Mouse (Mus musculus): ENCODE results near the gene Tmbim1. TPM values are rescaled to one million over a fixed set of nuclear protein-coding genes. Genes with fewer than 3 reads are reported as not detected.
"Not testable (repeated sequence)": the region's sequence is repeated elsewhere in the genome, so short reads cannot be mapped to it uniquely, and the experiment has no call there.

Gene Tmbim1
- total RNA-seq, 2 experiments from 2014 or later = 23.0 to 28.8 TPM

GRCm38 (mm10) chr1:74298157-74298750, 7.2 kb downstream of the Tmbim1 start:
- intact Hi-C loops (cut with DNase I) = no loop called here
- no peak for DNase-seq

GRCm38 (mm10) chr1:74297269-74297668, 8.2 kb downstream of the Tmbim1 start:
- peak in 1 of 2 experiments; percentile 44 for DNase-seq
- intact Hi-C loops (cut with DNase I) = no loop called here

GRCm38 (mm10) chr1:74296477-74296876, 8.9 kb downstream of the Tmbim1 start:
- intact Hi-C loops (cut with DNase I) = no loop called here

GRCm38 (mm10) chr1:74295456-74296171, 9.8 kb downstream of the Tmbim1 start:
- DNase-seq = peak; percentile 93 to 94
- intact Hi-C loops (cut with DNase I) = no loop called here

More at GRCm38 (mm10) chr1:74296477-74296876, 8.9 kb downstream of the Tmbim1 start:
- DNase-seq = no peak

- intact Hi-C loops (cut with DNase I) = no loop called here
- no peak for DNase-seq
Observed at GRCm38 (mm10) chr1:74294733-74295455, 10.5 kb downstream of the Tmbim1 start.

GRCm38 (mm10) chr1:74294090-74294643, 11.3 kb downstream of the Tmbim1 start:
- intact Hi-C loops (cut with DNase I) = no loop called here
- DNase-seq = no peak

GRCm38 (mm10) chr1:74293306-74293960, 12.0 kb downstream of the Tmbim1 start:
- no peak for DNase-seq

GRCm38 (mm10) chr1:74292331-74293020, 12.9 kb downstream of the Tmbim1 start:
- intact Hi-C loops (cut with DNase I) = no loop called here
- DNase-seq = no peak

More at GRCm38 (mm10) chr1:74293306-74293960, 12.0 kb downstream of the Tmbim1 start:
- intact Hi-C loops (cut with DNase I) = no loop called here

- no peak for DNase-seq
- intact Hi-C loops (cut with DNase I) = no loop called here
Observed at GRCm38 (mm10) chr1:74290141-74290540, 15.3 kb downstream of the Tmbim1 start.

GRCm38 (mm10) chr1:74289740-74290139, 15.7 kb downstream of the Tmbim1 start:
- intact Hi-C loops (cut with DNase I) = loop anchor here (10.0 kb wide), 1 partner anchor 165 kb away; no protein-coding TSS in a partner anchor
- DNase-seq = no peak

GRCm38 (mm10) chr1:74289248-74289647, 16.2 kb downstream of the Tmbim1 start:
- intact Hi-C loops (cut with DNase I) = loop anchor here (10.0 kb wide), 1 partner anchor 166 kb away; no protein-coding TSS in a partner anchor
- no peak for DNase-seq

- intact Hi-C loops (cut with DNase I) = loop anchor here (10.0 kb wide), 1 partner anchor 166 kb away; no protein-coding TSS in a partner anchor
Observed at GRCm38 (mm10) chr1:74288327-74288726, 17.1 kb downstream of the Tmbim1 start.

GRCm38 (mm10) chr1:74286869-74287607, 18.4 kb downstream of the Tmbim1 start:
- intact Hi-C loops (cut with DNase I) = loop anchor here (10.0 kb wide), 1 partner anchor 168 kb away; no protein-coding TSS in a partner anchor
- not testable (repeated sequence) for DNase-seq

More at GRCm38 (mm10) chr1:74288327-74288726, 17.1 kb downstream of the Tmbim1 start:
- DNase-seq = no peak

- intact Hi-C loops (cut with DNase I) = loop anchor here (2.0 to 10.0 kb wide), 2 partner anchors 49 to 169 kb away; partner anchors contain the start of gene Arpc2
- DNase-seq = no peak
Observed at GRCm38 (mm10) chr1:74285212-74286010, 20.0 kb downstream of the Tmbim1 start.

- DNase-seq = peak; percentile 99
- intact Hi-C loops (cut with DNase I) = loop anchor here (2.0 to 10.0 kb wide), 3 partner anchors 48 to 170 kb away; partner anchors contain the start of gene Arpc2
Observed at GRCm38 (mm10) chr1:74284543-74285160, 20.8 kb downstream of the Tmbim1 start, which contains the start of the genes Aamp and Pnkd. Gene Aamp (minus strand): TSS chr1:74284738. Gene Pnkd (plus strand): TSS chr1:74284930.

- intact Hi-C loops (cut with DNase I) = loop anchor here (2.0 to 10.0 kb wide), 3 partner anchors 47 to 171 kb away; partner anchors contain the start of gene Arpc2
Observed at GRCm38 (mm10) chr1:74283686-74284463, 21.5 kb downstream of the Tmbim1 start.

More at GRCm38 (mm10) chr1:74283686-74284463, 21.5 kb downstream of the Tmbim1 start:
- DNase-seq = peak in 1 of 2 experiments; percentile 35

Measured in gastrocnemius, postnatal 36 days (tissue).